Mouse (Mus musculus): Measurements from ENCODE around the gene Leo1. TPM values are rescaled to one million over a fixed set of nuclear protein-coding genes. Genes with fewer than 3 reads are reported as not detected.
"Not testable (repeated sequence)": the region's sequence is repeated elsewhere in the genome, so short reads cannot be mapped to it uniquely, and the experiment has no call there.

Leo1 gene
- total and polyA plus RNA-seq, 3 experiments, result 3.0 to 20.4 (median 12.4) TPM

DNA sequence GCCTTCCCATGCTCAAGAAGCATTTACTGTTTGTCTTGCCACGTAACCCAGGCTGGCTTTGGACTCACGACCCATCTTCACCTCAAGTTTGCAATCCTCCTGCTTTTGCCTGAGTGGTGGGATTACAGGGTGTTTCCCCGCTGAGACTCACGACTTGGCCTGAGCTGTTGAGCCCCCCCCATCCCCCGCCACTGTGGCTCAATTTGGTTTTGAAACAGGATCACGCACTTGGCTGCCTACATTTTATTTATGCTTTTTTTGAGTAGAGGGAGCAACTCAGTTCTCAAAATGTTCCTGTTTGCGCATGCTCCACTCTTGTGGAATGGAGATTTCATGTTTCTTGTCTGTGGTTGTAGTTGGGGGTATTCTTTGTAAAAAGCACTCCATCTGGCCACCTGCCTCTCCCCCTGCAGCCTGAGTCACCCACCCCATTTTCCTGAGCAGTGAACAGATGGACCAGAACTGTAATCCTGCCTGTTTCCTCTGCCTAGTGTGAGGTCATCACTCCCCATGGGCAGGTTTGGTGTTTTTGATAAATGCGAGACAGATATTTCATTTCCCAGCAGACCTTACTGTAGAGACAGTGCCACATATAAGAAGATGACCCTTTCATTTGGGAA is 37.9 kb downstream of the Leo1 start:
- H3K9ac ChIP-seq (ENCODE audit: low read depth, low read length), result no peak overlapping the region
- TF ChIP-seq EP300 (IDR thresholded peaks at IDR 0.05; ENCODE audit: insufficient read depth, low read depth, low read length) (no peak), POLR2A (IDR thresholded peaks at IDR 0.05; ENCODE audit: insufficient read depth, low read depth, low read length) (no peak), CTCF (IDR thresholded peaks at IDR 0.05) (no peak)
- H3K27ac ChIP-seq, result no peak overlapping the region
- no peaks in the 10 kb centered on the region for H3K4me1 ChIP-seq (ENCODE audit: control insufficient read depth, insufficient read depth, low read length)
- intact Hi-C loops (cut with DNase I), result no loop called here
- H3K27me3 ChIP-seq (ENCODE audit: control insufficient read depth, insufficient read depth, low read length), result no peaks in the 10 kb centered on the region
- no peaks in the 10 kb centered on the region for H3K36me3 ChIP-seq (ENCODE audit: control insufficient read depth, insufficient read depth, low read length)
- DNase-seq, result no peak
- no peak overlapping the region for H3K4me3 ChIP-seq
- WGBS, result 73% methylated on average over 8 of the region's 8 CpGs
- H3K79me2 ChIP-seq (replicated peaks; ENCODE audit: control insufficient read depth, insufficient read depth, low read length), result no peaks in the 10 kb centered on the region

DNA sequence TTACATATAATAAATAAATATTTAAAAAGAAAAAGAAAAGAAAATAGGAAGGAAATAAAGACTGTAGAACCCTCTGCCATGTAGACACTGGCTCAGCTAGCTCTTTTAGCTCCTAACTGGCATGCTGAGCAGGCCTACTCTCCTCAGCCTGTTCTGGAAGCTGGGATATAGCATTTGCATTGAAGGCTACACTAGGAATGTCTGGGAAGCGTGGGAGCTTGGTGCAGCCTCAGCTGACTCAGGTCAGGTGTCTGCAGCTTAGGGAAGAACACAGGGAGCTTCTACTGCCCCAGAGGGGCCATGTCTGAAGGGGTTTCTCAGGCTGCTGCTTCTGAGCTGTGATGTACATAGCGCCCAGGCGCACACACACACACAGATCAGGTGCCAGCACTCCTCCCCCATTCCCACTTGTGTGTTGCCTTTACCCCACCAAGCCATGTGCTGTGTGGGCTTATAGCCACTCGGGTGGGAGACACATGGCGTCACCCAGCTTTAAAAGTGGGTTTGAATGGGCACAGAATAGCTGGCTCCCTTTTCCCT is 39.3 kb downstream of the Leo1 start:
- no peak overlapping the region for H3K27ac ChIP-seq
- H3K4me3 ChIP-seq, result no peak overlapping the region
- WGBS, result 97% methylated on average over 5 of the region's 5 CpGs
- no peak overlapping the region for H3K9ac ChIP-seq (ENCODE audit: low read depth, low read length)
- DNase-seq, result no peak
- no peaks in the 10 kb centered on the region for H3K79me2 ChIP-seq (replicated peaks; ENCODE audit: control insufficient read depth, insufficient read depth, low read length)
- TF ChIP-seq POLR2A (IDR thresholded peaks at IDR 0.05; ENCODE audit: insufficient read depth, low read depth, low read length), result no peak
- no peak for TF ChIP-seq CTCF (IDR thresholded peaks at IDR 0.05)
- no peak for TF ChIP-seq EP300 (IDR thresholded peaks at IDR 0.05; ENCODE audit: insufficient read depth, low read depth, low read length)
- H3K36me3 ChIP-seq (ENCODE audit: control insufficient read depth, insufficient read depth, low read length), result no peaks in the 10 kb centered on the region
- no peaks in the 10 kb centered on the region for H3K27me3 ChIP-seq (ENCODE audit: control insufficient read depth, insufficient read depth, low read length)
- intact Hi-C loops (cut with DNase I), result no loop called here
- H3K4me1 ChIP-seq (ENCODE audit: control insufficient read depth, insufficient read depth, low read length), result no peaks in the 10 kb centered on the region

DNA sequence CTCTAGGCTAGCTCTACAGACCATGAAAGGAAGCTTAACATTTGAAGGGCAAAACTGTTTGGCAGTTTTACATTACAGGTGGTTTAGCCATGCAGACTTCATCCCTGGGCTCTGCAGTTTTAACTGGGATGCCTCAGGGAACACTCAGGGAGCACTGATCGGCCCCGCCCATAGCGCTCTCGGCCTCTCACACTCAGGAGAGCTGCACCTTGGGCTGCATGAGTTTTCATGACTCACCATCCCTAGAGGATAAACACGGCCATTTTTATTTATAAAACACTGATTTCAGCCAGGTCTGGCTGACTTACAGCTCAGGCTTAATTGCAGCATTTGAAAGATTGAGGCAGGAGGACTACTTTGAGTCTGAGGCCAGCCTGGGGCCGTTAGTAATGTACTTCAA is 43.9 kb downstream of the Leo1 start:
- no peaks in the 10 kb centered on the region for H3K79me2 ChIP-seq (replicated peaks; ENCODE audit: control insufficient read depth, insufficient read depth, low read length)
- no peaks in the 10 kb centered on the region for H3K36me3 ChIP-seq (ENCODE audit: control insufficient read depth, insufficient read depth, low read length)
- no peak for DNase-seq
- H3K27me3 ChIP-seq (ENCODE audit: control insufficient read depth, insufficient read depth, low read length), result no peaks in the 10 kb centered on the region
- no peak overlapping the region for H3K9ac ChIP-seq (ENCODE audit: low read depth, low read length)
- H3K4me3 ChIP-seq, result no peak overlapping the region
- TF ChIP-seq POLR2A (IDR thresholded peaks at IDR 0.05; ENCODE audit: insufficient read depth, low read depth, low read length) (no peak), EP300 (IDR thresholded peaks at IDR 0.05; ENCODE audit: insufficient read depth, low read depth, low read length) (no peak), CTCF (IDR thresholded peaks at IDR 0.05) (no peak)
- 84% methylated on average over 6 of the region's 6 CpGs for WGBS
- intact Hi-C loops (cut with DNase I), result no loop called here
- H3K27ac ChIP-seq, result no peak overlapping the region
- no peaks in the 10 kb centered on the region for H3K4me1 ChIP-seq (ENCODE audit: control insufficient read depth, insufficient read depth, low read length)

DNA sequence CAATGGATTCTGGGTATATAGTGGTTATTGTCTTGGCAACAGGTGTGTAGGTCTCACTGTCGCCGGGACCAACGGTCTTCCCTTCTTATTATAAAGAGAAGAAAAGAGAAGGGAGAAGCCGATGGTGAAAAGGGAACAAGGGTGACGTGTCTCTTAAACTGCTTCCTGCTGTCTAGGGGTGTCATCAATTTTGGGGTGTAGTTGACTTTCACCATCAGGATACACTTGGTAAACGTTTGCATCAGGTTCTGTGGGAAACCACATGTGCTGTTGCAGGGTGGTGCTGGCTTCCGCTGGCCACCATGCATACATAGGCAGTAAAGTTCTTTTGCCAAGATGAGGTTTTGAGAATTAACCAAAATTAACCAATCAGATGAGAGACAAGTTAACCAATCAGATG is 46.9 kb downstream of the Leo1 start:
- H3K4me1 ChIP-seq (ENCODE audit: control insufficient read depth, insufficient read depth, low read length); H3K9ac ChIP-seq (ENCODE audit: low read depth, low read length); H3K79me2 ChIP-seq (replicated peaks; ENCODE audit: control insufficient read depth, insufficient read depth, low read length); intact Hi-C loops (cut with DNase I); H3K36me3 ChIP-seq (ENCODE audit: control insufficient read depth, insufficient read depth, low read length); H3K27ac ChIP-seq; H3K4me3 ChIP-seq; H3K27me3 ChIP-seq (ENCODE audit: control insufficient read depth, insufficient read depth, low read length); DNase-seq: not testable (repeated sequence)
- WGBS, result 87% methylated on average over 7 of the region's 7 CpGs

DNA sequence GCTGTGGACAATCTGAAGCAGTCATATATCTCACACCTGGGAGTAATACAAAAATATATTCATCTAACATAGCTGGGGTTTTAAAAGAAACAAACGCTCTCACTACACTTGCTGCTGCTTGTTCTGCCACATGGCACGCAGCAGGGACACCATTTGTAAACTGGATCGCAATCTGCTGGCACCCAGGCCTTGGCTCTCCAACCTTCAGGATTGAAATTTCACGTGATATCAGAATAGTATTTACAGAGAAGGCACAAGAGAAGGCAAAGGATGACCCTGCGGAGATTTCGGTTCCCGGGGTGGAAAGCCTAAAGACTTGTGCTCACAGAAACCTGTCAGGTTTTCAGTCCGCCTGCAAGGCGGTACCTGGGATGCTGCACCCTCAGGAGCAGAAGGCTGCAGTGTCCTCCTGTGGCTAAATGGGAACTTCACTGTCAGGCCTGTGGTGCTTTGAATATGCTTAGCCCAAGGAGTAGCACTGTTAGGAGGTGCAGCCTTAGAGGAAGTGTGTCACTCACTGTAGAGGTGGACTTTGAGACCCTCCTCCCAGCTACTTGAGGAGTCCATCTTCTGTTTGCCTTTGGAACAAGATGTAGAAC is 53.2 kb downstream of the Leo1 start:
- DNase-seq, result no peak
- TF ChIP-seq CTCF (IDR thresholded peaks at IDR 0.05) (no peak), POLR2A (IDR thresholded peaks at IDR 0.05; ENCODE audit: insufficient read depth, low read depth, low read length) (no peak), EP300 (IDR thresholded peaks at IDR 0.05; ENCODE audit: insufficient read depth, low read depth, low read length) (no peak)
- H3K27me3 ChIP-seq (ENCODE audit: control insufficient read depth, insufficient read depth, low read length), result no peaks in the 10 kb centered on the region
- H3K4me3 ChIP-seq, result no peak overlapping the region
- H3K4me1 ChIP-seq (ENCODE audit: control insufficient read depth, insufficient read depth, low read length), result no peaks in the 10 kb centered on the region
- no peak overlapping the region for H3K9ac ChIP-seq (ENCODE audit: low read depth, low read length)
- H3K79me2 ChIP-seq (replicated peaks; ENCODE audit: control insufficient read depth, insufficient read depth, low read length), result no peaks in the 10 kb centered on the region
- H3K36me3 ChIP-seq (ENCODE audit: control insufficient read depth, insufficient read depth, low read length), result no peaks in the 10 kb centered on the region
- WGBS, result 69% methylated on average over 9 of the region's 9 CpGs
- no peak overlapping the region for H3K27ac ChIP-seq
- intact Hi-C loops (cut with DNase I), result no loop called here

DNA sequence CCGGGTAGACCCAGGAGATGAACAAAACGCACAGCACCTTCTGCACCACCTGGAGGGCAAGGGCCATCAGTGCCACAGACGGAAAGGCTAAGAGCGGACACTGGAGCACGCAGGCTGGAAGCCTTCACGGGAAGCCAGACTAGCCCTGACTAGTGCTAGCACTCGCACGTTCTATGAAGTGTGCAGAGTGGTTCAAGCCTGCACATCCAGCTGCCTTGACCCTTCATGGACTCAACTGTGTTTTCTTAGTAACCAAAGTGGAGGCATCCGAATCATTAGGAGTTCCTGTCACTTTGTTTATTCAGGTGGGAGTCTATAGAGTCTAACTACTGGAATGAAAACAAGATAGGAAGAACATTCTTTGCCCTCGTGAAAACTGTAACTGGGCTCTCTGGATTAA is 54.6 kb downstream of the Leo1 start:
- WGBS, result 68% methylated on average over 10 of the region's 10 CpGs
- H3K4me1 ChIP-seq (ENCODE audit: control insufficient read depth, insufficient read depth, low read length), result no peaks in the 10 kb centered on the region
- no peak overlapping the region for H3K4me3 ChIP-seq
- intact Hi-C loops (cut with DNase I), result no loop called here
- H3K36me3 ChIP-seq (ENCODE audit: control insufficient read depth, insufficient read depth, low read length), result no peaks in the 10 kb centered on the region
- no peak overlapping the region for H3K27ac ChIP-seq
- H3K9ac ChIP-seq (ENCODE audit: low read depth, low read length), result no peak overlapping the region
- no peaks in the 10 kb centered on the region for H3K79me2 ChIP-seq (replicated peaks; ENCODE audit: control insufficient read depth, insufficient read depth, low read length)
- no peak for DNase-seq
- H3K27me3 ChIP-seq (ENCODE audit: control insufficient read depth, insufficient read depth, low read length), result no peaks in the 10 kb centered on the region
- TF ChIP-seq EP300 (IDR thresholded peaks at IDR 0.05; ENCODE audit: insufficient read depth, low read depth, low read length) (no peak), CTCF (IDR thresholded peaks at IDR 0.05) (no peak), POLR2A (IDR thresholded peaks at IDR 0.05; ENCODE audit: insufficient read depth, low read depth, low read length) (no peak)

Data from heart, adult 2 months (tissue).